Comparison of ENCODE assay signal across 12 mouse cellular contexts in genomic region chr7:82810799-82811139, GRCm38 (mm10). TPM values are rescaled to one million over a fixed set of nuclear protein-coding genes. Genes with fewer than 3 reads are reported as not detected.
DNase-seq lines count a peak whose midpoint lies in the region; ATAC-seq and TF ChIP-seq lines count a peak whose summit lies in the region.
"Had no signal": no experiment of that assay in that cellular context is flagged by ENCODE, and none has a peak within 500 bp of the region (broad histone marks: within the 10 kb centered on the region; RNA-seq: fewer than 3 reads in every experiment).

No protein-coding gene starts in this region.

- no peak for ATAC-seq in kidney, embryonic 15.5 days (replicated peaks; ENCODE audit: low FRiP score)
- no peak for ATAC-seq in kidney, embryonic 14.5 days (ENCODE audit: low FRiP score, low TSS enrichment)
- ATAC-seq in embryonic facial prominence, embryonic 13.5 days (ENCODE audit: insufficient number of reproducible peaks, insufficient read depth, low FRiP score, low TSS enrichment, low read depth), result no peak
- ATAC-seq in hindbrain, postnatal 0 days, result no peak
- ATAC-seq in midbrain, embryonic 15.5 days (replicated peaks), result peak; percentile 29; the same call in 1 of the 2 replicates
- ATAC-seq in erythroid progenitor cell, adult 5-6 weeks (replicated peaks; ENCODE audit: low FRiP score, poor library complexity, severe bottlenecking), result no peak

- peaks cover 8% of the 10 kb centered on the region; the same call in 1 of the 2 replicates for H3K27me3 ChIP-seq in kidney, embryonic 15.5 days
- no peaks in the 10 kb centered on the region for H3K27me3 ChIP-seq in kidney, embryonic 14.5 days (ENCODE audit: control insufficient read depth, insufficient read depth, low read length)
- no peaks in the 10 kb centered on the region for H3K27me3 ChIP-seq in embryonic facial prominence, embryonic 13.5 days
- H3K27me3 ChIP-seq in hindbrain, postnatal 0 days (ENCODE audit: insufficient read depth, low read length), result no peaks in the 10 kb centered on the region
- no peaks in the 10 kb centered on the region for H3K27me3 ChIP-seq in midbrain, embryonic 15.5 days (replicated peaks)

- H3K9ac ChIP-seq in kidney, embryonic 15.5 days, result no peak overlapping the region
- H3K9ac ChIP-seq in kidney, embryonic 14.5 days (ENCODE audit: low read depth, low read length), result no peak overlapping the region
- no peak overlapping the region for H3K9ac ChIP-seq in embryonic facial prominence, embryonic 13.5 days
- no peak overlapping the region for H3K9ac ChIP-seq in hindbrain, postnatal 0 days (replicated peaks; ENCODE audit: low read length)
- H3K9ac ChIP-seq in midbrain, embryonic 15.5 days, result no peak overlapping the region

- no peaks in the 10 kb centered on the region for H3K36me3 ChIP-seq in kidney, embryonic 15.5 days
- no peaks in the 10 kb centered on the region for H3K36me3 ChIP-seq in kidney, embryonic 14.5 days (ENCODE audit: control insufficient read depth, insufficient read depth, low read length)
- no peaks in the 10 kb centered on the region for H3K36me3 ChIP-seq in embryonic facial prominence, embryonic 13.5 days
- H3K36me3 ChIP-seq in hindbrain, postnatal 0 days (ENCODE audit: insufficient read depth, low read length), result no peaks in the 10 kb centered on the region
- H3K36me3 ChIP-seq in midbrain, embryonic 15.5 days (replicated peaks), result no peaks in the 10 kb centered on the region

- no peak overlapping the region for H3K4me3 ChIP-seq in kidney, embryonic 15.5 days (replicated peaks)
- H3K4me3 ChIP-seq in kidney, embryonic 14.5 days (ENCODE audit: low read length), result no peak overlapping the region
- 0 out of 2 replicates have a peak overlapping the region, but pooled peaks have one; percentile 7 for H3K4me3 ChIP-seq in embryonic facial prominence, embryonic 13.5 days
- peak overlapping the region; percentile 8; the same call in 1 of the 2 replicates for H3K4me3 ChIP-seq in hindbrain, postnatal 0 days (ENCODE audit: low read length)
- H3K4me3 ChIP-seq in midbrain, embryonic 15.5 days, result no peak overlapping the region
- H3K4me3 ChIP-seq: layer of hippocampus, adult 2 months; megakaryocyte, embryonic 14.5 days had no signal

- 39% methylated on average over 5 of the region's 5 CpGs for WGBS in kidney, embryonic 15.5 days
- 46% methylated on average over 5 of the region's 5 CpGs for WGBS in kidney, embryonic 14.5 days
- 24% methylated on average over 5 of the region's 5 CpGs for WGBS in embryonic facial prominence, embryonic 13.5 days
- 24% methylated on average over 5 of the region's 5 CpGs for WGBS in hindbrain, postnatal 0 days
- 23% methylated on average over 5 of the region's 5 CpGs for WGBS in midbrain, embryonic 15.5 days

- H3K4me1 ChIP-seq in kidney, embryonic 15.5 days, result peaks cover 19% of the 10 kb centered on the region
- 0 out of 2 replicates have a peak, but pooled peaks cover 3% of the 10 kb centered on the region for H3K4me1 ChIP-seq in kidney, embryonic 14.5 days (ENCODE audit: control insufficient read depth, insufficient read depth, low read length)
- H3K4me1 ChIP-seq in embryonic facial prominence, embryonic 13.5 days, result peaks cover 25% of the 10 kb centered on the region
- H3K4me1 ChIP-seq in hindbrain, postnatal 0 days (ENCODE audit: insufficient read depth, low read length), result peaks cover 7% of the 10 kb centered on the region
- peaks cover 10% of the 10 kb centered on the region; the same call in 1 of the 2 replicates for H3K4me1 ChIP-seq in midbrain, embryonic 15.5 days
- H3K4me1 ChIP-seq: megakaryocyte, embryonic 14.5 days had no signal

- DNase-seq in hindbrain, postnatal 0 days (ENCODE audit: low spot score), result no peak
- no peak for DNase-seq in ovary, postnatal 14 days (ENCODE audit: low spot score)
- no peak for DNase-seq in retina, embryonic 14.5 days (ENCODE audit: low spot score)
- DNase-seq: thymus, postnatal 14 days had no signal

- no peak for TF ChIP-seq CTCF in hindbrain, postnatal 0 days (IDR thresholded peaks at IDR 0.05; ENCODE audit: low read depth)

- H3K9me3 ChIP-seq in kidney, embryonic 15.5 days (replicated peaks), result no peaks in the 10 kb centered on the region
- no peaks in the 10 kb centered on the region for H3K9me3 ChIP-seq in kidney, embryonic 14.5 days (ENCODE audit: control insufficient read depth, low read length)
- no peaks in the 10 kb centered on the region for H3K9me3 ChIP-seq in embryonic facial prominence, embryonic 13.5 days
- H3K9me3 ChIP-seq in hindbrain, postnatal 0 days (ENCODE audit: low read length), result no peaks in the 10 kb centered on the region
- no peaks in the 10 kb centered on the region for H3K9me3 ChIP-seq in midbrain, embryonic 15.5 days

- H3K4me2 ChIP-seq in kidney, embryonic 15.5 days, result peak overlapping the region; percentile 48; the same call in 1 of the 2 replicates
- H3K4me2 ChIP-seq in kidney, embryonic 14.5 days (replicated peaks; ENCODE audit: low read depth, low read length), result no peak overlapping the region; the same call in 1 of the 2 replicates
- peak overlapping the region; percentile 48 for H3K4me2 ChIP-seq in embryonic facial prominence, embryonic 13.5 days
- peak overlapping the region; percentile 47 for H3K4me2 ChIP-seq in hindbrain, postnatal 0 days (ENCODE audit: low read depth, low read length)
- H3K4me2 ChIP-seq in midbrain, embryonic 15.5 days, result peak overlapping the region; percentile 40
- H3K4me2 ChIP-seq: liver, embryonic 11.5 days had no signal

- H3K27ac ChIP-seq in kidney, embryonic 15.5 days, result 0 out of 2 replicates have a peak overlapping the region, but pooled peaks have one; percentile 30
- H3K27ac ChIP-seq in kidney, embryonic 14.5 days (ENCODE audit: low read depth, low read length), result no peak overlapping the region
- H3K27ac ChIP-seq in embryonic facial prominence, embryonic 13.5 days, result no peak overlapping the region
- H3K27ac ChIP-seq in hindbrain, postnatal 0 days, result no peak overlapping the region
- no peak overlapping the region for H3K27ac ChIP-seq in midbrain, embryonic 15.5 days
- H3K27ac ChIP-seq: layer of hippocampus, adult 2 months had no signal

RNA-seq across cellular contexts. Expression of gene Mex3b, which starts 56.4 kb away (rescaled TPM):
- polyA plus RNA-seq in kidney, embryonic 15.5 days (2015; fragmentation: Nextera tagmentation; extraction: Ambion mirVana), result 11.1 and 11.3 TPM in 2 replicates
- polyA plus RNA-seq in kidney, embryonic 14.5 days (2014; fragmentation: Nextera tagmentation; extraction: Ambion mirVana), result 14.3 and 16.3 TPM in 2 replicates
- polyA plus RNA-seq in embryonic facial prominence, embryonic 13.5 days (2015; fragmentation: Nextera tagmentation; extraction: Ambion mirVana), result 35.9 and 37.1 TPM in 2 replicates
- total RNA-seq in hindbrain, postnatal 0 days (2014; rRNA removed), result 91.3 and 92.0 TPM in 2 replicates
- 14.1 and 15.8 TPM in 2 replicates for polyA plus RNA-seq in hindbrain, postnatal 0 days (2015; fragmentation: Nextera tagmentation; extraction: Ambion mirVana)
- polyA plus RNA-seq in midbrain, embryonic 15.5 days (2015; fragmentation: Nextera tagmentation; extraction: Ambion mirVana), result 33.1 and 33.6 TPM in 2 replicates
- total RNA-seq in erythroid progenitor cell, adult 5-6 weeks (2015; ENCODE audit: low replicate concordance), result 0.72 and 0.84 TPM in 2 replicates
- 0.39 and 3.3 TPM in 2 replicates for total RNA-seq in erythroid progenitor cell, adult 5-6 weeks (2017; ENCODE audit: low replicate concordance)

Comparison
In these comparisons a context has a peak if more than half of its experiments do, and no peak if none do; other contexts are left out.
1. H3K4me3 ChIP-seq: peak in embryonic facial prominence, embryonic 13.5 days (single experiment) and hindbrain, postnatal 0 days (single experiment); none in kidney, embryonic 15.5 days (single experiment), kidney, embryonic 14.5 days (single experiment) and midbrain, embryonic 15.5 days (single experiment).